Mouse (Mus musculus) forelimb bud, embryonic 11.5 days (tissue): Measurements from ENCODE around the gene Lrp5.

Experiments used
- DNase-seq: peaks from one replicate; pipeline ENCODE4 v3.0.0-alpha.2; 2012; ENCODE audit warnings: low read depth, low spot score

The Lrp5 gene

GRCm38 (mm10) chr19:3686215-3686894 is at the start of gene Lrp5:
Gene Lrp5, minus strand, starts transcription at chr19:3686564.
- no peak for DNase-seq

DNA sequence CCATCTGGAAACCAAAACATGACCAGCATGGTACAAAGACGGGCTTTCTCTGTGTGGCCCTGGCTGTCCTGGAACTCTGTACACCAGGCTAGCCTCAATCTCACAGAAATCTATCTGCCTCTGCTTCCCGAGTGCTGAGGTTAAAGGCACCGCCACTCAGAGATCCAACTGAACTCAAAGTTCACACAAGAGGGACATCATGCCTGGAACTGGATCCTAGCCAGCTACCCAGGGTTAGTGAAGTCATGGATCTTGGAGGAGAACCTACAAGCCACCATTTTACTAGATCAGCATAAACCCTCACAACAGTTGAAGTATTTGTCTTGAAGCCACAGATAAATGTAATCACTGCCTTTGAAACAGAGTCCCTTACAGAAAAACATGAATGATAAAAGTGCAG is 49.6 kb upstream of the Lrp5 start:
- DNase-seq, result no peak

GRCm38 (mm10) chr19:3730781-3731646 is 44.6 kb upstream of the Lrp5 start:
- no peak for DNase-seq

- no peak for DNase-seq
These were observed 42.5 kb upstream of the Lrp5 start for GRCm38 (mm10) chr19:3728901-3729300.

- peak; percentile 84 for DNase-seq
These were observed 38.4 kb upstream of the Lrp5 start for GRCm38 (mm10) chr19:3724779-3725178.

DNA sequence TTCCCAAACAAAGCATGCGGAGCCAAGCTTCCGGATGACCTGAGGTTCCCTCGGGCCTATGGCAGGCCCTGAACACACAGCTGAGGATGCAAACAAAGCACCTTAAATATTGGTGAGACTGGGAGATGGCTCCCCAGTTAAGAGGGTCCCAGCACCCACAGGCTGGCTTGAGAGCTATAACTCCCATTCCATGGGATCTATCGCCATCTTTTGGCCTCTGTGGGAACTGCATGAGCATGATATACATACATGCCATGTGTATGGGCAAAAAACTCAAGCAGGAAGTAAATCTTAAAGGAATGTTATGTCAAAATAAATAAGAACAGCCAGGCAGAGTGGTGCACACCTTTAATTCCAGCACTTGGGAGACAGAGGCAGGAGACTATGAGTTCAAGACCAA is 37.5 kb upstream of the Lrp5 start:
- DNase-seq, result no peak

DNA sequence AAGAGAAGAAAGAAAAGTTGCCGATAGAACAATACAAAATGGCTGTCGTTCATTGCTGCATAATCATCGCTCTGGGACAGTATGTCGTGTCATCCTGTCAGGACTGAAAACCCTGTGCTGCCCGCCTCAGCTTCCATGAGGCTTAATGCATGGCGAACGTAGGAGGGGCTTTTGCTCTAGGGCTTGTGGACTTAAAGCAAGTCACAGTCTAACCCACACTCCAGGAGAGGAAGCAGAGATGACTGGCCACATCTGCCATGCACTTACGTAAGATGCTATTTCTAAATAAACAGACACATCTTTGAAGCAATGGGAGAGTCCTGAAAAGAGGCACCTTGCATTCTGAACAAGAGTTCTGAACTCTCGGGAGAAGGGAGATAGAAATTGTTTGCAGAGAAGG is 36.8 kb upstream of the Lrp5 start:
- no peak for DNase-seq

DNA sequence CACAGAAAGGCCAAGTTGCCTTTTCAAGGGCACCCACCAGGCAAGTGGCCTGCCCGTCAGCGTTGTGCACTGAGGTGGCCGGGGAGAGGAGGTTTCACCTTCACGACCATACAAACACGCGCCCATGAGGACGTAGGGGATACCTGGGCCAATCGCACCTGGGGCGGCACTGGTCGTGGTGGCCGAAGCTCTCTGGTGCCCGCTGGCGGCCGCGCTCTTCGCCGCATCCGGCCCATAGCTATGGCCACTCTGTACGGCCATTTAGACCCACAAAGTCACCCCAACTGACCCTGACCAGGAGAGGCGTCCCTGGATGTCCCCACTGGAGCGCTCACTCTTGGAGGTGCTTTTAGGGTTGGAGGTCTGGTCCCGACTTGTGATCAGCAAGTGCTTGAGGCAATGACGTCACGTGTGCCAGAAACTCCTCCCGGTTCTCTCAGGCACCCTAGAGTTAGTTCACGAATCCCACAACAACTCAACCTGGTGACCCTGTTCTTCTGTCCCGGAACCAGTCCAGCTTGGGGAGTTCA is 33.1 kb upstream of the Lrp5 start:
- DNase-seq, result no peak

- peak; percentile 83 for DNase-seq
These were observed 32.4 kb upstream of the Lrp5 start for GRCm38 (mm10) chr19:3718481-3719361.

DNA sequence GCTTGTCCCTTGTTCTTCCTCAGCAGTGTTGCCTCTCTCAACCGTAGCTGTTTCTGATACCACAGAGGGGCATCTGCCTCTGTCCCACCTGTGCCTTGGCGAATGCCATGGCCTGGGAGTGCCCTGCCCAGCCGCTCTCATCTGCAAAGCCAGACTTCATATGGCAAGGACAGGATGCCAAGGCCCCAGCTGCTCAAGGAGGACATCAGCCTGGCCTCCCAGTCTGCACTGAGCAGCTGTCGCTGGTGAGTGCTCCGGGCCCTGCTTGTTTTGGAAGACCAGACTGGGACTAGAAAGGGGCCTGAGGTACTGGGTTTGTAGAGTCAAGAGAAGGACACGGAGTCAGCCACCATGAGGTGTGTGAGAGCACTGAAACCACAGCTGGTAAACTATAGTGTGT is 28.0 kb upstream of the Lrp5 start:
- no peak for DNase-seq

GRCm38 (mm10) chr19:3710436-3710835 is 24.1 kb upstream of the Lrp5 start:
- no peak for DNase-seq

GRCm38 (mm10) chr19:3709013-3709787 is 22.8 kb upstream of the Lrp5 start:
- no peak for DNase-seq

GRCm38 (mm10) chr19:3708078-3709012 is 22.0 kb upstream of the Lrp5 start, which contains the start of gene 1810055G02Rik:
Gene 1810055G02Rik, plus strand, starts transcription at chr19:3708293.
- peak; percentile 100 for DNase-seq

- no peak for DNase-seq
These were observed 21.2 kb upstream of the Lrp5 start for GRCm38 (mm10) chr19:3707553-3707952.

DNA sequence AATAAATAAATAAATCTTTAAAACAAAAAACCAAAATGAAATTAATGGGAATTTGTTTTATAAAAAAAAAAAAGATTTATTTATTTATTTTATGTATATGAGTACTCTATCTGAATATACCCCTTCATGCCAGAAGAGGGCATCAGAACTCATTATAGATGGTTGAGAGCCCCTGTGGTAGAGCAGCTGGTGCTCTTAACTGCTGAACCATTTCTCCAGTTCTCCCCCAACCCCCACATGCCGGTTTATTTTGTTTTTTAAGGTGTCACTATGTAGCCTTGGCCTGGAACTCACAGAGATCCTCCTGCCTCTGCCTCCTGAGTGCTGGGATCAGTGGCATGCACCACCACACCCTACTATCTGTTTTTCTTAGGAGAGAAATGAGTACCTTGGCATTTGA is 19.9 kb upstream of the Lrp5 start:
- no peak for DNase-seq

GRCm38 (mm10) chr19:3702460-3702859 is 16.1 kb upstream of the Lrp5 start:
- DNase-seq, result no peak

- peak; percentile 79 for DNase-seq
These were observed 13.4 kb upstream of the Lrp5 start for GRCm38 (mm10) chr19:3699508-3700438.

GRCm38 (mm10) chr19:3698035-3698434 is 11.7 kb upstream of the Lrp5 start:
- no peak for DNase-seq

DNA sequence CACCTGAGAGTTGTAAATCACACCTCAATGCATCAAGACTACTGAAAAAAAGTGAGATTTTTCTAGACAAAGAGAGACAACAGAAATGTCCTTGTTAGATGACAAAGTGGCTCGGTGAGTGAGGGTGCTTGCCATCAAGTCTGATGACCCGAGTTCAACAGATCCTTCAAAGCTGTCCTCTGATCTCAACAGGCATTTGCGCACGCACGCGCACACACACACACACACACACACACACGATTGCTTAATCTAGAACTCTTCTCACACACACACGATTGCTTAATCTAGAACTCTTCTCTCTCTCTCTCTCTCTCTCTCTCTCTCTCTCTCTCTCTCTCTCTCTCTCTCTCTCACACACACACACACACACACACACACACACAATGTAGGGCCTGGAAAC is 9.6 kb upstream of the Lrp5 start:
- DNase-seq, result no peak
